Mouse (Mus musculus): ENCODE measurements around the gene Tbccd1. TPM values are rescaled to one million over a fixed set of nuclear protein-coding genes. Genes with fewer than 3 reads are reported as not detected.

The Tbccd1 gene
- polyA plus RNA-seq, 1 experiment from 2014 or later, result 37.9 TPM

- WGBS, result 58% methylated on average over 7 of the region's 7 CpGs
- Histone ChIP-seq H3K27me3 (ENCODE audit: control insufficient read depth, insufficient read depth, low read length) (no peaks in the 10 kb centered on the region; the same call in 1 of the 2 replicates), H3K36me3 (replicated peaks; ENCODE audit: control insufficient read depth, insufficient read depth, low read depth, low read length) (no peaks in the 10 kb centered on the region), H3K9ac (replicated peaks; ENCODE audit: low read length) (no peak overlapping the region), H3K27ac (replicated peaks; ENCODE audit: low read depth, low read length) (no peak overlapping the region), H3K9me3 (replicated peaks; ENCODE audit: control insufficient read depth, low read length) (no peaks in the 10 kb centered on the region), H3K4me3 (ENCODE audit: low read depth, low read length) (no peak overlapping the region), H3K4me2 (ENCODE audit: low read depth, low read length) (no peak overlapping the region), H3K4me1 (ENCODE audit: control insufficient read depth, insufficient read depth, low read length) (no peaks in the 10 kb centered on the region)
- DNase-seq (ENCODE audit: low spot score), result no peak
- no peak for ATAC-seq (replicated peaks; ENCODE audit: insufficient number of reproducible peaks, low FRiP score, low TSS enrichment, low read depth)
Observed at GRCm38 (mm10) chr16:22879945-22880595, 22.6 kb upstream of the Tbccd1 start.

GRCm38 (mm10) chr16:22878716-22879115 lies 21.2 kb upstream of the Tbccd1 start:
- ATAC-seq (replicated peaks; ENCODE audit: insufficient number of reproducible peaks, low FRiP score, low TSS enrichment, low read depth), result no peak
- H3K27me3 ChIP-seq (ENCODE audit: control insufficient read depth, insufficient read depth, low read length), result no peaks in the 10 kb centered on the region
- H3K36me3 ChIP-seq (replicated peaks; ENCODE audit: control insufficient read depth, insufficient read depth, low read depth, low read length), result no peaks in the 10 kb centered on the region
- 78% methylated on average over 7 of the region's 7 CpGs for WGBS
- no peak overlapping the region for H3K27ac ChIP-seq (replicated peaks; ENCODE audit: low read depth, low read length)
- no peak overlapping the region for H3K9ac ChIP-seq (replicated peaks; ENCODE audit: low read length)
- H3K4me2 ChIP-seq (ENCODE audit: low read depth, low read length), result no peak overlapping the region
- no peak overlapping the region for H3K4me3 ChIP-seq (ENCODE audit: low read depth, low read length)
- no peaks in the 10 kb centered on the region for H3K9me3 ChIP-seq (replicated peaks; ENCODE audit: control insufficient read depth, low read length)
- no peaks in the 10 kb centered on the region for H3K4me1 ChIP-seq (ENCODE audit: control insufficient read depth, insufficient read depth, low read length)
- DNase-seq (ENCODE audit: low spot score), result no peak

- Histone ChIP-seq H3K9ac (replicated peaks; ENCODE audit: low read length) (no peak overlapping the region), H3K4me2 (ENCODE audit: low read depth, low read length) (no peak overlapping the region), H3K9me3 (replicated peaks; ENCODE audit: control insufficient read depth, low read length) (no peaks in the 10 kb centered on the region), H3K4me1 (ENCODE audit: control insufficient read depth, insufficient read depth, low read length) (no peaks in the 10 kb centered on the region), H3K27me3 (ENCODE audit: control insufficient read depth, insufficient read depth, low read length) (no peaks in the 10 kb centered on the region), H3K36me3 (replicated peaks; ENCODE audit: control insufficient read depth, insufficient read depth, low read depth, low read length) (no peaks in the 10 kb centered on the region), H3K27ac (replicated peaks; ENCODE audit: low read depth, low read length) (no peak overlapping the region), H3K4me3 (ENCODE audit: low read depth, low read length) (no peak overlapping the region)
- ATAC-seq (replicated peaks; ENCODE audit: insufficient number of reproducible peaks, low FRiP score, low TSS enrichment, low read depth), result no peak
- 76% methylated on average over 11 of the region's 11 CpGs for WGBS
- no peak for DNase-seq (ENCODE audit: low spot score)
Observed at GRCm38 (mm10) chr16:22877660-22878390, 20.4 kb upstream of the Tbccd1 start.

- H3K9ac ChIP-seq (replicated peaks; ENCODE audit: low read length), result no peak overlapping the region
- H3K9me3 ChIP-seq (replicated peaks; ENCODE audit: control insufficient read depth, low read length), result no peaks in the 10 kb centered on the region
- H3K4me3 ChIP-seq (ENCODE audit: low read depth, low read length), result no peak overlapping the region
- no peaks in the 10 kb centered on the region for H3K4me1 ChIP-seq (ENCODE audit: control insufficient read depth, insufficient read depth, low read length)
- peaks cover 2% of the 10 kb centered on the region for H3K36me3 ChIP-seq (replicated peaks; ENCODE audit: control insufficient read depth, insufficient read depth, low read depth, low read length)
- no peak for ATAC-seq (replicated peaks; ENCODE audit: insufficient number of reproducible peaks, low FRiP score, low TSS enrichment, low read depth)
- peak; percentile 70 for DNase-seq (ENCODE audit: low spot score)
- 40% methylated on average over 9 of the region's 9 CpGs for WGBS
- no peaks in the 10 kb centered on the region for H3K27me3 ChIP-seq (ENCODE audit: control insufficient read depth, insufficient read depth, low read length)
- no peak overlapping the region for H3K4me2 ChIP-seq (ENCODE audit: low read depth, low read length)
- no peak overlapping the region for H3K27ac ChIP-seq (replicated peaks; ENCODE audit: low read depth, low read length)
Observed at GRCm38 (mm10) chr16:22876218-22877043, 19.0 kb upstream of the Tbccd1 start.

GRCm38 (mm10) chr16:22873369-22873768 lies 15.9 kb upstream of the Tbccd1 start:
- DNase-seq (ENCODE audit: low spot score), result no peak

GRCm38 (mm10) chr16:22872397-22872796 lies 14.9 kb upstream of the Tbccd1 start:
- no peak overlapping the region for H3K9ac ChIP-seq (replicated peaks; ENCODE audit: low read length)
- peaks cover 11% of the 10 kb centered on the region for H3K36me3 ChIP-seq (replicated peaks; ENCODE audit: control insufficient read depth, insufficient read depth, low read depth, low read length)
- H3K27ac ChIP-seq (replicated peaks; ENCODE audit: low read depth, low read length), result no peak overlapping the region
- H3K4me3 ChIP-seq (ENCODE audit: low read depth, low read length), result no peak overlapping the region
- DNase-seq (ENCODE audit: low spot score) (no peak), ATAC-seq (replicated peaks; ENCODE audit: insufficient number of reproducible peaks, low FRiP score, low TSS enrichment, low read depth) (no peak)
- H3K4me1 ChIP-seq (ENCODE audit: control insufficient read depth, insufficient read depth, low read length), result no peaks in the 10 kb centered on the region
- 89% methylated on average over 8 of the region's 8 CpGs for WGBS
- no peaks in the 10 kb centered on the region for H3K9me3 ChIP-seq (replicated peaks; ENCODE audit: control insufficient read depth, low read length)
- no peak overlapping the region for H3K4me2 ChIP-seq (ENCODE audit: low read depth, low read length)
- no peaks in the 10 kb centered on the region for H3K27me3 ChIP-seq (ENCODE audit: control insufficient read depth, insufficient read depth, low read length)

More at GRCm38 (mm10) chr16:22873369-22873768, 15.9 kb upstream of the Tbccd1 start:
- no peaks in the 10 kb centered on the region for H3K4me1 ChIP-seq (ENCODE audit: control insufficient read depth, insufficient read depth, low read length)
- no peak overlapping the region for H3K4me3 ChIP-seq (ENCODE audit: low read depth, low read length)
- peaks cover 8% of the 10 kb centered on the region for H3K36me3 ChIP-seq (replicated peaks; ENCODE audit: control insufficient read depth, insufficient read depth, low read depth, low read length)
- no peak overlapping the region for H3K9ac ChIP-seq (replicated peaks; ENCODE audit: low read length)
- H3K9me3 ChIP-seq (replicated peaks; ENCODE audit: control insufficient read depth, low read length), result no peaks in the 10 kb centered on the region
- ATAC-seq (replicated peaks; ENCODE audit: insufficient number of reproducible peaks, low FRiP score, low TSS enrichment, low read depth), result no peak
- no peak overlapping the region for H3K27ac ChIP-seq (replicated peaks; ENCODE audit: low read depth, low read length)
- WGBS, result 84% methylated on average over 4 of the region's 4 CpGs
- H3K4me2 ChIP-seq (ENCODE audit: low read depth, low read length), result no peak overlapping the region
- H3K27me3 ChIP-seq (ENCODE audit: control insufficient read depth, insufficient read depth, low read length), result no peaks in the 10 kb centered on the region

GRCm38 (mm10) chr16:22856773-22857172 lies 696 bp downstream of the Tbccd1 start:
- H3K4me1 ChIP-seq (ENCODE audit: control insufficient read depth, insufficient read depth, low read length), result no peaks in the 10 kb centered on the region
- no peak overlapping the region for H3K27ac ChIP-seq (replicated peaks; ENCODE audit: low read depth, low read length)
- peak overlapping the region; percentile 58 for H3K9ac ChIP-seq (replicated peaks; ENCODE audit: low read length)
- 13% methylated on average over 9 of the region's 9 CpGs for WGBS
- H3K27me3 ChIP-seq (ENCODE audit: control insufficient read depth, insufficient read depth, low read length), result no peaks in the 10 kb centered on the region
- DNase-seq (ENCODE audit: low spot score), result no peak
- H3K4me2 ChIP-seq (ENCODE audit: low read depth, low read length), result peak overlapping the region; percentile 55
- no peak for ATAC-seq (replicated peaks; ENCODE audit: insufficient number of reproducible peaks, low FRiP score, low TSS enrichment, low read depth)
- no peaks in the 10 kb centered on the region for H3K9me3 ChIP-seq (replicated peaks; ENCODE audit: control insufficient read depth, low read length)
- H3K4me3 ChIP-seq (ENCODE audit: low read depth, low read length), result peak overlapping the region; percentile 51
- no peaks in the 10 kb centered on the region for H3K36me3 ChIP-seq (replicated peaks; ENCODE audit: control insufficient read depth, insufficient read depth, low read depth, low read length)

Measured in embryonic facial prominence, embryonic 11.5 days (tissue).